Mouse (Mus musculus) ES-Bruce4 (cell line): ENCODE measurements around the gene Dennd2c.

Experiments used
- CTCF ChIP-seq: IDR thresholded peaks from one replicate; pipeline ENCODE4 v1.8.1; 2011; ENCODE audit warnings: low read depth, low read length
- POLR2A ChIP-seq: IDR thresholded peaks from one replicate; pipeline ENCODE4 v1.8.1; 2011; ENCODE audit warnings: low read length; ENCODE audit not compliant: insufficient read depth

GRCm38 (mm10) chr3:103099667-103100066 is 2.7 kb upstream of the Dennd2c start:
- TF ChIP-seq CTCF: no peak
- TF ChIP-seq POLR2A: no peak
